Mouse (Mus musculus) cerebellum, adult 2 months (tissue): ENCODE measurements around the gene Fam117b.

Experiments used
- CTCF ChIP-seq: fragments of 200-500 bp; IDR thresholded peaks from 2 replicates; pipeline ENCODE4 v1.5.1; 2011; ENCODE audit warnings: low read depth, mild to moderate bottlenecking, control low read depth, low read length, moderate library complexity, borderline replicate concordance; ENCODE audit not compliant: insufficient read depth
- POLR2A ChIP-seq: fragments of 200-500 bp; IDR thresholded peaks from 2 replicates; pipeline ENCODE4 v1.6.1; 2011; ENCODE audit warnings: low read length, control low read depth, borderline replicate concordance; ENCODE audit not compliant: insufficient read depth

DNA sequence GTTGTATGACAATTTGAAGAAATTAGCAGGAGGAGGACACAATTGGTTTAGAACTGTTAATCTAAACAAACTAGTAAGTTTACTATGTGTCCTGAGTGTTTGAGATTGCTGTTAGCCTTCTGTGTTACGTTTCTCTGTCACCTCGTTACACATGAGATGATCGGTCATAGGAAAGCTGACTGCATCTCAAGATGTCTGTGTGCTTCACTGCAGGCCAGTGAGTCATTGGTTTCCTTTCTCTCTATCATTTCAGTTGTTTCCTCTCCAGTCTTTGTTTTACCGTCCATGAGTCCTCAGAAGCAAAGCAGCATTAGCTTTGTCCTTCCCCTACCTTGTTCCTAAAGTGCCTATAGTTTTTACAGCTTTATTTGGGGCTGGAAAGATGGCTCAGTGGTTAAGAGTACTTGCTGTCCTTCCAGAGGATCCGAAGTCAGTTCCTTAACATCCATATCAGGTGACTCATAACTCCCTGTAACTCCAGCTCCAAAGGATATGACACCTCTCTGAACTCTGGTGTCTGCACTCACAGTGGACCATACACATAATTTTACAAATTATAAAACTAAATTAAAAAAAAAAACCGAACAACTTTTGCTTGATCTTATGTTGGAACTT is 53.5 kb downstream of the Fam117b start:
- no peak for TF ChIP-seq CTCF
- no peak for TF ChIP-seq POLR2A
